Mouse (Mus musculus) thymus, postnatal 14 days (tissue): Measurements from ENCODE around the gene Acap1.

Source experiments
- DNase-seq: peaks from one replicate; pipeline ENCODE4 v3.0.0; 2021

The Acap1 gene

DNA sequence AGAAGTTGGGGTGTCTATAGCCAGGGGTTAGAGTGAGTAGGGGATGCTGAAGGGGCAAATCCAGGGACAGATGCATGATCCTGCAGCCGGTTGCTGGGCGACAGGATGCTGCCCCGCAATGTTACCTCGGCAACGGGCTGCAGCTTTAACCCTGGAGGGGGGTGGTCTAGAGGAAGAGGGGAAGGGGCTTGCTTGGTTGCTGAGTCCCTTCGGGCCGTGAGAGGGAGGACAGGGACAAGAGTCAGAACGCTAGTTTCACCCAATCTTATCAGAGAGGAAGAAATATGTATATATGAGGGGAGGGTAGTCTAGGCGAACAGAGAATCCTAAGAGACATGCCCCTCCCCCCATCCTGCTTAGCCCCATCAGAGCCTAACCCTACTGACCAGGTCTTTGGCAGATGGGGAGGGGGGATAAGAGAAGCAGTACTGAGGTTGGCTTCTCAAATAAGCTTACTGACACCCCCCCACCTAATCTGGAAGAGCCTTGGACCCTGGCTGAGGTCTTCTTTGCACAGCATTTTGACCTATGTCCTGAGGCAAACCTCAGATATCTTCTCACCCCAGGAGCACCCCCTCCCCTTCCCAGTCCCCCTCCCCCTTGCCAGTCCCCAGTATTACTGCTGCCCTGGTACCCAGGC, 59.9 kb downstream of the Acap1 start:
- DNase-seq, result no peak

DNA sequence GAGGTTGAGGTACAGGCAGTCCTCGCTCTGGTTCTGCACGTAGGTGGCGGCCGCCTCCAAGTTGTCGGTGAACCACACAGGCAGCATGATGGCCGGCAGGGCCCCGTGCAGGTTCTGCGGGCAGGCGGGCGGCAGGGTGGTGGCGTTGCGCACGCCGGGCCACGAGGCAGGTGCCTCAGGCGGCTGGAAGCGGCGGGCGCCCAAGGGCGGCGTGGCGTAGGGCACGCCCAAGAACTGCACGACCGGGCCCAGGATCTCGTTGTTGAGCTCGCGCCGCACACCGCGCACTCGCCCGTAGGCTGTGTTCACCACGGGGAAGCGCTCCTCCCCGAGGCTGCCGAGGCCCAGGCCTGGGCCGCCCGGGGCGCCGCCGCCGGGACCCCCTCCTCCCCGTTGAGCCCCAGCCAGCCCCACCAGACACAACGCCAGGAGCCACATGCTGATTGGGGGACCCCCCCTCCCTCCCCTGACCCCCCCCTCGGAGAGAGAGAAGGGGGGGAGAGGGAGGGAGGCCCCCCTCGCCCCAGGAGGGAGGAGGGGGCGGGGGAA, 61.3 kb downstream of the Acap1 start:
- peak; percentile 77 for DNase-seq

DNA sequence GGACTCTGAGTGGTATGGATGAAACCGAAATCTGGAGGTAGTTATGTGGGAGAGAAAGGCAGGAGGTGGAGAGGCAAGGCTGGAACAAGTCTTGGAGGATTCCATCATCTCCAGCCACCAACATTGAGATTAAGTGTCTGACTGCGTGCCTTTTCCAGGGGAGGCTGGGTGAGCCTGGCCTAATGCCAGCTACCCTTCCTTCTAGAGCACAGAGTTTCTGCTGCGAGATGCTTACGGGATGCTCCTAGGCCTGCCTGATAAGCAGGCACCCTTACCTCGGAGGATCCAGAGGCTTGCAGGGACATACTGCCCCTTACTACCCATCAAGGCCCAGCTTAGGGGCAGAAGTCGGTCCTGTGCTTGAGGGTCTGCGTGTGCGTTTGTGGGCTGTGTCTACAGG, 61.8 kb downstream of the Acap1 start:
- DNase-seq, result no peak
